Mouse (Mus musculus) lung, embryonic 16.5 days (tissue): ENCODE results near the gene Ccdc82. TPM values are rescaled to one million over a fixed set of nuclear protein-coding genes. Genes with fewer than 3 reads are reported as not detected.

Source experiments
- ATAC-seq: fragments of 200-750 bp; cut with Nextera tagmentation; 2 replicates; pipeline ENCODE4 v1.8.0; 2017; ENCODE audit warnings: low read depth, mild to moderate bottlenecking, moderate library complexity
- H3K27ac ChIP-seq: fragments of 300-500 bp; sonication (generic); 2 replicates; pipeline ENCODE4 v1.5.1; 2014; ENCODE audit warnings: mild to moderate bottlenecking, control low read depth, low read length
- H3K27me3 ChIP-seq: fragments of 300-500 bp; sonication (generic); 2 replicates; pipeline ENCODE4 v1.6.1; 2014; ENCODE audit warnings: low read depth, low read length, mixed read lengths; ENCODE audit not compliant: control insufficient read depth, insufficient read depth
- H3K36me3 ChIP-seq: fragments of 300-500 bp; sonication (generic); 2 replicates; pipeline ENCODE4 v1.6.1; 2014; ENCODE audit warnings: low read length; ENCODE audit not compliant: control insufficient read depth, insufficient read depth
- H3K4me1 ChIP-seq: fragments of 300-500 bp; sonication (generic); replicated peaks from 2 replicates; pipeline ENCODE4 v1.6.1; 2014; ENCODE audit warnings: low read length, mixed read lengths; ENCODE audit not compliant: control insufficient read depth, insufficient read depth
- H3K4me2 ChIP-seq: fragments of 300-500 bp; sonication (generic); 2 replicates; pipeline ENCODE4 v1.6.1; 2014; ENCODE audit warnings: low read depth, low read length, control low read depth
- H3K4me3 ChIP-seq: fragments of 300-500 bp; sonication (generic); 2 replicates; pipeline ENCODE4 v1.5.1; 2014; ENCODE audit warnings: mild to moderate bottlenecking, low read length, control low read depth
- H3K9ac ChIP-seq: fragments of 300-500 bp; sonication (generic); 2 replicates; pipeline ENCODE4 v1.6.1; 2014; ENCODE audit warnings: low read length, control low read depth
- H3K9me3 ChIP-seq: fragments of 300-500 bp; sonication (generic); 2 replicates; pipeline ENCODE4 v1.6.1; 2016; ENCODE audit warnings: low read length; ENCODE audit not compliant: control insufficient read depth
- WGBS: fragments of 180-500 bp; shearing (Covaris S2); extraction: QIAGEN DNeasy Blood & Tissue Kit; methylation state at CpG from one replicate; pipeline ENCODE4 v1.1.7; 2014; 5-methylcytosine and 5-hydroxymethylcytosine counted together
- polyA plus RNA-seq: library from polyadenylated mRNA; unstranded; fragments of >200 nt; fragmentation: Nextera tagmentation; extraction: Ambion mirVana; gene quantifications from 2 replicates; pipeline ENCODE4 v1.2.1, GENCODE M21; 2015

Ccdc82 gene
- polyA plus RNA-seq, 1 experiment from 2014 or later, result 16.3 TPM

DNA sequence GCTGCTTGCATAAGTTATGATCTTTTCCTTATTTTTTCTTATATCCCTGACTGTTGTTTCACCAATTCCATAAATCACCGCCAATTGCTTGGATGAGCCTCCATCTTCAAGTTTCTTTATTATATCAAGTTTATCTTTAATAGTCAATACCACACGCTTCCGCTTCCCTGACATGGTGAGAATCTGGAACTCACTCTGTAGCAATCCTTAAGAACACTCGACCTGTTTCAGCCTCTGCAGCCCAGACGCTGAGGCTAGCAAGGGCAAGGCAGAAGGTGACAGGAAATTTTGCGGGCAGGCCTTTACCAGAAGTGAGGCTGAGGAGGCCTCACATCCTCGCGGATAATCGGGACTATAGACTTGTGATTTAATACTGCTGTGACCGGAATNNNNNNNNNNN, 1.3 kb upstream of the Ccdc82 start, which contains the start of gene Jrkl:
Gene Jrkl (minus strand): TSS at position 349 of the 400 bp plus-strand sequence.
- no peak for ATAC-seq
- Histone ChIP-seq H3K36me3 (no peaks in the 10 kb centered on the region), H3K4me1 (peaks cover 3% of the 10 kb centered on the region; the same call in 1 of the 2 replicates), H3K9me3 (no peaks in the 10 kb centered on the region), H3K9ac (peak within 1 kb of the TSS; percentile 75), H3K27ac (peak within 1 kb of the TSS; percentile 86), H3K27me3 (no peaks in the 10 kb centered on the region), H3K4me2 (peak within 1 kb of the TSS; percentile 58), H3K4me3 (peak within 1 kb of the TSS; percentile 65)
- WGBS, result 4% methylated on average over 10 of the region's 10 CpGs

DNA sequence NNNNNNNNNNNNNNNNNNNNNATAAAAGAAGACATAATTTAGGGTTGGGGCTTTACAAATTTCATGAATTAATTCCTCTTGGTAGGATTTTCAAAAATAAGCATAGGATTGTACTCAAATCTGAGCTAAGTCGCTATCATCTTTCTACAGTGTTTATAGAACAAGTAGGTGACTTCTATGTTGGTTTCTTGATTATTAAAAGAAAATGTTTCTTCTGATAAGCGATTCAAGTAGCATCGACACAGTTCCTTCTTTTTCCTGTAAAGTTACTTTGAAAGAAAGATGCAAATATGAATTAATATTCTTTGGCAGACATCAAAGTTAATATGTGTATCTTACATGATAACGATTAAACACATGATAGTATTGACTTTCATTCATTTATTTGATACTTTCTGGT, 1.3 kb downstream of the Ccdc82 start:
- no peak overlapping the region for H3K9ac ChIP-seq
- no peaks in the 10 kb centered on the region for H3K9me3 ChIP-seq
- H3K27me3 ChIP-seq, result no peaks in the 10 kb centered on the region
- no peaks in the 10 kb centered on the region for H3K36me3 ChIP-seq
- no peak overlapping the region for H3K27ac ChIP-seq
- no peak overlapping the region; the same call in 1 of the 2 replicates for H3K4me2 ChIP-seq
- H3K4me3 ChIP-seq, result no peak overlapping the region; the same call in 1 of the 2 replicates
- H3K4me1 ChIP-seq, result peaks cover 3% of the 10 kb centered on the region; the same call in 1 of the 2 replicates
- 90% methylated on average over 4 of the region's 4 CpGs for WGBS
- no peak for ATAC-seq

DNA sequence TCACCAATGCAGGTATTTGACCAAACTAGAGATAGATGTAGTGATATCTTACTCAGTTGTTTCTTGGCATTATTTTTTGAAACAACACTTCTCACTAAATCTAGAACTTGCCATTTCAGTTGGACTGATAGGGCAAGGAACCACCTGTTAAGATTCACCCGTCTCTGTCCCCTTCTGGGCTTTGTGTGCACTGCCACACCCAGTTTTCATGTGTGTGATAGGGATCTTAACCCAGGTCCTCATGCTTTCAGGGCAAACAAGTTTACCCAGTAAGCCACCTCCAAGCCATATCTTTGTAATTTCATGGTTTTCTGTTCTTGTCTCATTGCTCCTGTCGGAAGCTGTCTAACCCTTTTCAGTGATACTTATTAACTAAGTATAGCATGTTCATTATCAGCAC, 4.5 kb downstream of the Ccdc82 start:
- no peak overlapping the region for H3K27ac ChIP-seq
- no peak for ATAC-seq
- no peaks in the 10 kb centered on the region; the same call in 1 of the 2 replicates for H3K4me1 ChIP-seq
- H3K27me3 ChIP-seq, result no peaks in the 10 kb centered on the region
- 71% methylated on average over 2 of the region's 2 CpGs for WGBS
- H3K36me3 ChIP-seq, result peaks cover 2% of the 10 kb centered on the region; the same call in 1 of the 2 replicates
- no peaks in the 10 kb centered on the region for H3K9me3 ChIP-seq
- no peak overlapping the region for H3K4me2 ChIP-seq
- H3K9ac ChIP-seq, result no peak overlapping the region
- no peak overlapping the region for H3K4me3 ChIP-seq

DNA sequence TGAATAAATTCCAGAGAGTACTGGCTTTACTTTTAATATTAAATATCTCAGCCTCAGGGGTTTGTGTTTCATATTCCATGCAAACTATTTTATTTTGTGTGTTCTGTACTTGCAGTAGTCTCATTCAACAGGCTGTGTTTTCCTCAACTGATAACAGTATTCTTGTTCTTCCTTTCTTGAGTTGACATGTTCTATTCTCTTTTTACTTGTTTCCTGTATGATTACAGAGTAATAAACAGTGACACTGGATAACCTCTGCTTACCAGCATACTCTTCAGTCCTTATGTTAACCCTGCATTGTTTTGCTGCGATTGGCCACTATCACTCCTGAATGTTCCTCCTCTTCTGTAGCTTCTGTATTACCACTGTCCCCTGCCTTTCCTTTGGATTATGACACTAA, 10.0 kb downstream of the Ccdc82 start:
- H3K9me3 ChIP-seq, result no peaks in the 10 kb centered on the region
- ATAC-seq, result no peak
- no peak overlapping the region for H3K9ac ChIP-seq
- peaks cover 2% of the 10 kb centered on the region; the same call in 1 of the 2 replicates for H3K36me3 ChIP-seq
- WGBS, result 91% methylated on average over 1 of the region's 1 CpGs
- H3K27ac ChIP-seq, result no peak overlapping the region
- H3K4me2 ChIP-seq, result no peak overlapping the region
- H3K4me1 ChIP-seq, result no peaks in the 10 kb centered on the region
- H3K4me3 ChIP-seq, result no peak overlapping the region
- H3K27me3 ChIP-seq, result no peaks in the 10 kb centered on the region

DNA sequence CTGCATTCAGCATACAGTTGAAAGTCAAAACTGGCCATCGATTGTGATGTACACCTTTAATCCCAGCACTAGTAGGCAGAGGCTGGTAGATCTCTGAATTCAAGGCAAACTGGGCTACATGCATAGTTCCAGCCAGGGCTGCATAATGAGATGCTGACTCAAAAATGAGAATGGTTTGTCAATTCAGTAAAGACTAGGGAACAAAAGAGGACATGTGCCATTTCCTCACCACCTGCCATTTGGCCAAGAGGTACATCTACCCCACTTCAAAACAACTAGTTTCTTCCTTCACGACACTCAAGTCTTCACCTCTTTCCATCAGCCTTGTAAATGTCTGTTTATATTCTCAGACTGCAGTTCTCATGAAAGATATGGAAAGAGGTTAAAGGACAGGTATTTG, 11.4 kb downstream of the Ccdc82 start:
- Histone ChIP-seq H3K27ac (no peak overlapping the region), H3K9me3 (no peaks in the 10 kb centered on the region), H3K27me3 (no peaks in the 10 kb centered on the region), H3K4me1 (no peaks in the 10 kb centered on the region), H3K36me3 (peaks cover 2% of the 10 kb centered on the region; the same call in 1 of the 2 replicates), H3K4me3 (no peak overlapping the region), H3K4me2 (no peak overlapping the region), H3K9ac (no peak overlapping the region)
- 89% methylated on average over 2 of the region's 2 CpGs for WGBS
- no peak for ATAC-seq

DNA sequence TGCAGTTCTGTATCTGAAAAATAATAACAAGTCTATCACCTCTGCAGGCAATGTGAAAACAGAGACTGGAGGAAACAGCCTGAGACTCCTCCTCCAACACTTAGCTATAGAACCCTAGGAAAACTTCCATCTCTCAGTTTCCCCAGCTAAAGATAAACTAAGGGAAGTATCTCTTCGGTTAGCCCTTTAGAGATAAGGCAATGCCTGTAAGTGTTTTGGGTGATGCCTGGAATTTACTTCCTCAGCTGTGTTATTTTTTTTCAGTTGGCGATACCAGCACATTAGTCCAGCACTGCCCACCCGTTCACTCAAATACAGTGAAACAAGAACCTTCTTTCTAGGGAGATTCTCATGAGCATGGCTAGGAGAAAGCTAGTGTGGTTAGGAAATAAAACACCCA, 14.2 kb downstream of the Ccdc82 start:
- ATAC-seq, result no peak
- 57% methylated on average over 3 of the region's 3 CpGs for WGBS
- no peak overlapping the region for H3K4me2 ChIP-seq

DNA sequence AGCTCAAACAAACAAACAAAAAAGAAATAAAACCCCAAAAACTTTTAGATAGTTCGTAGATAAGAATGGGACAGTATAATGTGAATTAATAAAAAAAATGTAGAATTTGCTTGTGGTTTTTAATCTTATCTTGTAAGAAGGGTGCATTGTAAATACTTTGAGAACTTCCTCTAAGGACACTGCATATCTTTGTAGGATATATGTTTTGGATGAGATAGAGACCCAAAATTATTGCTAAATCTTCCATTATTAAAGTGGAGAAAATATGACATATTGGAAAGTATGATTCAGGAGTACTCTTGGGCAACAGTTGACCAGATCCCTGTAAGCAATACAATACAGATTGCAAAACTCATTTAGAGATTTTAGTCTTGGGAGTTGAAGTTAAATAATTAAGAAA, 26.5 kb downstream of the Ccdc82 start:
- Histone ChIP-seq H3K4me1 (no peaks in the 10 kb centered on the region), H3K9ac (no peak overlapping the region), H3K4me3 (no peak overlapping the region), H3K27me3 (no peaks in the 10 kb centered on the region), H3K27ac (no peak overlapping the region), H3K36me3 (0 out of 2 replicates have a peak, but pooled peaks cover 5% of the 10 kb centered on the region), H3K9me3 (no peaks in the 10 kb centered on the region), H3K4me2 (no peak overlapping the region)
- whole genome bisulfite sequencing, result 85% methylated on average over 1 of the region's 1 CpGs
- no peak for ATAC-seq

More for the DNA sequence above, 14.2 kb downstream of the Ccdc82 start:
- H3K36me3 ChIP-seq, result no peaks in the 10 kb centered on the region
- H3K9me3 ChIP-seq, result no peaks in the 10 kb centered on the region
- no peak overlapping the region for H3K9ac ChIP-seq
- H3K27me3 ChIP-seq, result no peaks in the 10 kb centered on the region
- H3K4me3 ChIP-seq, result no peak overlapping the region
- H3K27ac ChIP-seq, result no peak overlapping the region
- H3K4me1 ChIP-seq, result no peaks in the 10 kb centered on the region

DNA sequence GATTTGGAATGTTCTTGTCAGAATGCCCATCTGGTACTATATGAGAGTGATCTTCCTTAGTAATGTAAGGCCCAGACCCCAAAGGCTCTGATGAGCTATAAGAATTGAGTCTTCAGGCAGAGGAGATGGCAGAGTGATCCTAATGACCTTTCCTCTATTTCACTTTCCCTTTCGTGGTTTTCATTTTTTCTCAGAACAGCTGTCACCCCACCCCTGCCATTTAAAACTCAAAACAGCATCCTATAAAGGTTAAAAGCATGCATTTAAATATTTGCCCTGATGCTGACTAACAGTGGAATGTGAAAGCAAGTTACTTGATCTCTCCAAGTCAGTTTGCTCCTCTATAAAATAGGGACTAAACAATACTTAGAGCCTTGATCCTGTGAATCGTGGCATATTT, 40.7 kb downstream of the Ccdc82 start:
- no peaks in the 10 kb centered on the region; the same call in 1 of the 2 replicates for H3K36me3 ChIP-seq
- H3K9me3 ChIP-seq, result no peaks in the 10 kb centered on the region
- no peak overlapping the region for H3K27ac ChIP-seq
- no peak for ATAC-seq
- no peak overlapping the region for H3K9ac ChIP-seq
- no peaks in the 10 kb centered on the region for H3K27me3 ChIP-seq
- WGBS, result 65% methylated on average over 2 of the region's 2 CpGs
- no peak overlapping the region for H3K4me3 ChIP-seq
- no peak overlapping the region for H3K4me2 ChIP-seq
- no peaks in the 10 kb centered on the region for H3K4me1 ChIP-seq

DNA sequence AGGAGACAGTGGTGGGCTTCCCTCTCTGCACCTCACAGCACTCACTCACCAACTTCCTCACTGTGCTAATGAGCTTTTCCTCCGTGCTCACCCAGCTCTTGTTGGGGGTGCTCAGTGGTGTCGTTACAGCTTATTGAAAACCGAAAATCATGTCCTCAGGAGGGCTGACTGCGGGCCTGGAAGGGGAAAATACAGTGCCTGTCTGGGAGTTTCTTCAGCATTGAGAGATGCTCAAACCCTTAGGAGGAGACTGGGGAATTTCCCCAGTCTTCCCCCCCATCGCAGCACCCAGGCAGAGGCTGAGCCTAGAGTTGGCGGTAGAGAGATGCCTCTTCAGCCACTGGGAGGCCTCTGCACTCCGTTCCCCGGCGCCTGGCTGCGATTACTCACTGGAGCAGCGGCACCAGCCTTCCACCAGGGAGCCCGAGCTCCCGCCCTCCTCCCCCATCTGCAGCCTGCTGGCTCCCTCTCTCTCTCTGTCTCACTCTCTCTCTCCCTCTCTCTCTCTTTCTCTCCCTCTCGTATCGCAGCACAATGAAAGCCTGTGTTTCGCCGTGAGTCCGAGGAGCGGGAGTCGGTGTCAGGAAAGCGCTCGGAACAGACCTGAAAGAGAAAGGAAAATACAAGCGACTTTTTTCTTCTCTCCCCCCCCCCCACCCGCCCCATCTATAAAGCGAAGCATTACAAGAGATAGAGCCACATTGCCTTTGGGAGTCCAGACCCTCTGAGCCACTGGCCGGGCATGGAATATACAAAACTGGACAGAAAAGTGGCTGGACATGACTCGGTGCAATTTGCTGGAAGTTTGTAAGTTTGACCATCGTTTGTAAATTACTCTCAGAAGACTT, 49.7 kb downstream of the Ccdc82 start:
- 0% methylated on average over 28 of the region's 28 CpGs for WGBS
- Histone ChIP-seq H3K9ac (peak overlapping the region; percentile 73), H3K27me3 (no peaks in the 10 kb centered on the region), H3K4me3 (peak overlapping the region; percentile 69), H3K4me2 (peak overlapping the region; percentile 67), H3K27ac (peak overlapping the region; percentile 88), H3K9me3 (no peaks in the 10 kb centered on the region), H3K36me3 (no peaks in the 10 kb centered on the region), H3K4me1 (peaks cover 36% of the 10 kb centered on the region)
- peak; percentile 97 for ATAC-seq
